Mouse (Mus musculus) urinary bladder, postnatal 14 days (tissue): Measurements from ENCODE around the gene Kdm2a.

Experiments used
- DNase-seq: peaks from one replicate; pipeline ENCODE4 v3.0.0; 2021; ENCODE audit warnings: low spot score

Kdm2a gene

GRCm38 (mm10) chr19:4397798-4398629 is at the start of gene Kdm2a:
Kdm2a (minus strand) TSS chr19:4398285.
- DNase-seq: peak; percentile 46

GRCm38 (mm10) chr19:4447445-4447844 is 49.4 kb upstream of the Kdm2a start:
- no peak for DNase-seq

- no peak for DNase-seq
These were observed 48.8 kb upstream of the Kdm2a start for GRCm38 (mm10) chr19:4446661-4447420.

GRCm38 (mm10) chr19:4442408-4442807 is 44.3 kb upstream of the Kdm2a start:
- DNase-seq: peak; percentile 72

- DNase-seq: no peak
These were observed 43.6 kb upstream of the Kdm2a start for GRCm38 (mm10) chr19:4441621-4442161.

GRCm38 (mm10) chr19:4441090-4441591 is 43.1 kb upstream of the Kdm2a start:
- DNase-seq: peak; percentile 43

GRCm38 (mm10) chr19:4440222-4440621 is 42.1 kb upstream of the Kdm2a start:
- DNase-seq: peak; percentile 69

- DNase-seq: peak; percentile 77
These were observed 41.2 kb upstream of the Kdm2a start, which contains the start of gene Rhod for GRCm38 (mm10) chr19:4439161-4439801. Rhod (minus strand) TSS chr19:4439432.

GRCm38 (mm10) chr19:4438791-4439160 is 40.7 kb upstream of the Kdm2a start:
- no peak for DNase-seq

- no peak for DNase-seq
These were observed 39.8 kb upstream of the Kdm2a start for GRCm38 (mm10) chr19:4437886-4438285.

GRCm38 (mm10) chr19:4436254-4436653 is 38.2 kb upstream of the Kdm2a start:
- DNase-seq: no peak

GRCm38 (mm10) chr19:4434999-4435398 is 36.9 kb upstream of the Kdm2a start:
- no peak for DNase-seq

GRCm38 (mm10) chr19:4433756-4434155 is 35.7 kb upstream of the Kdm2a start:
- no peak for DNase-seq

- no peak for DNase-seq
These were observed 32.1 kb upstream of the Kdm2a start for GRCm38 (mm10) chr19:4430091-4430620.

- DNase-seq: peak; percentile 38
These were observed 27.7 kb upstream of the Kdm2a start for GRCm38 (mm10) chr19:4425610-4426366.

- no peak for DNase-seq
These were observed 24.9 kb upstream of the Kdm2a start for GRCm38 (mm10) chr19:4423021-4423420.

- no peak for DNase-seq
These were observed 24.5 kb upstream of the Kdm2a start for GRCm38 (mm10) chr19:4422581-4422980.

- peak; percentile 81 for DNase-seq
These were observed 22.2 kb upstream of the Kdm2a start for GRCm38 (mm10) chr19:4420153-4420910.

- peak; percentile 32 for DNase-seq
These were observed 21.6 kb upstream of the Kdm2a start for GRCm38 (mm10) chr19:4419711-4420110.

- no peak for DNase-seq
These were observed 19.6 kb upstream of the Kdm2a start for GRCm38 (mm10) chr19:4417713-4418112.
